Mouse (Mus musculus) midbrain, postnatal 0 days (tissue): Measurements from ENCODE around the gene Dip2b. TPM values are rescaled to one million over a fixed set of nuclear protein-coding genes. Genes with fewer than 3 reads are reported as not detected.

Experiments
- ATAC-seq: fragments of 200-750 bp; cut with Nextera tagmentation; 2 replicates; pipeline ENCODE4 v1.8.0; 2017; ENCODE audit warnings: moderate number of reproducible peaks, mild to moderate bottlenecking, moderate TSS enrichment, moderate library complexity; ENCODE audit not compliant: low FRiP score
- DNase-seq: peaks from one replicate; pipeline ENCODE4 v3.0.0-alpha.2; 2015; ENCODE audit warnings: low spot score
- H3K27ac ChIP-seq: fragments of 300-500 bp; sonication (generic); 2 replicates; pipeline ENCODE4 v1.5.1; 2014; ENCODE audit warnings: low read depth, mild to moderate bottlenecking, low read length, mixed read lengths
- H3K27me3 ChIP-seq: fragments of 300-500 bp; sonication (generic); 2 replicates; pipeline ENCODE4 v1.6.1; 2014; ENCODE audit warnings: low read length, control low read depth, mixed read lengths; ENCODE audit not compliant: insufficient read depth
- H3K36me3 ChIP-seq: fragments of 300-500 bp; sonication (generic); 2 replicates; pipeline ENCODE4 v1.6.1; 2014; ENCODE audit warnings: low read length, control low read depth, mixed read lengths; ENCODE audit not compliant: insufficient read depth
- H3K4me1 ChIP-seq: fragments of 300-500 bp; sonication (generic); 2 replicates; pipeline ENCODE4 v1.6.1; 2014; ENCODE audit warnings: mild to moderate bottlenecking, control low read depth, antibody characterized with exemption, low read length, mixed read lengths; ENCODE audit not compliant: insufficient read depth
- H3K4me2 ChIP-seq: fragments of 300-500 bp; sonication (generic); 2 replicates; pipeline ENCODE4 v1.6.1; 2014; ENCODE audit warnings: low read depth, mild to moderate bottlenecking, low read length, mixed read lengths; ENCODE audit not compliant: poor library complexity, severe bottlenecking
- H3K4me3 ChIP-seq: fragments of 300-500 bp; sonication (generic); 2 replicates; pipeline ENCODE4 v1.5.1; 2014; ENCODE audit warnings: low read depth, mild to moderate bottlenecking, low read length, moderate library complexity
- H3K9ac ChIP-seq: fragments of 300-500 bp; sonication (generic); replicated peaks from 2 replicates; pipeline ENCODE4 v1.6.1; 2014; ENCODE audit warnings: mild to moderate bottlenecking, low read length, moderate library complexity, mixed read lengths; ENCODE audit not compliant: poor library complexity, severe bottlenecking
- H3K9me3 ChIP-seq: fragments of 300-500 bp; sonication (generic); 2 replicates; pipeline ENCODE4 v1.6.1; 2016; ENCODE audit warnings: low read length, control low read depth
- CTCF ChIP-seq: IDR thresholded peaks from 2 replicates; pipeline ENCODE4 v1.5.1; 2016; ENCODE audit warnings: antibody characterized with exemption, mild to moderate bottlenecking
- WGBS: fragments of 180-500 bp; shearing (Covaris S2); extraction: QIAGEN DNeasy Blood & Tissue Kit; methylation state at CpG from one replicate; pipeline ENCODE4 v1.1.7; 2014; 5-methylcytosine and 5-hydroxymethylcytosine counted together
- polyA plus RNA-seq: library from polyadenylated mRNA; unstranded; fragments of >200 nt; fragmentation: Nextera tagmentation; extraction: Ambion mirVana; gene quantifications from 2 replicates; pipeline ENCODE4 v1.2.1, GENCODE M21; 2015
- total RNA-seq: library from RNA; depleted of rRNA; stranded (reverse); fragments of >200 nt; gene quantifications from 2 replicates; pipeline ENCODE4 v1.2.3, GENCODE M21; 2014

Dip2b gene
- total and polyA plus RNA-seq, 2 experiments from 2014 or later, result 10.5 to 44.8 TPM

DNA sequence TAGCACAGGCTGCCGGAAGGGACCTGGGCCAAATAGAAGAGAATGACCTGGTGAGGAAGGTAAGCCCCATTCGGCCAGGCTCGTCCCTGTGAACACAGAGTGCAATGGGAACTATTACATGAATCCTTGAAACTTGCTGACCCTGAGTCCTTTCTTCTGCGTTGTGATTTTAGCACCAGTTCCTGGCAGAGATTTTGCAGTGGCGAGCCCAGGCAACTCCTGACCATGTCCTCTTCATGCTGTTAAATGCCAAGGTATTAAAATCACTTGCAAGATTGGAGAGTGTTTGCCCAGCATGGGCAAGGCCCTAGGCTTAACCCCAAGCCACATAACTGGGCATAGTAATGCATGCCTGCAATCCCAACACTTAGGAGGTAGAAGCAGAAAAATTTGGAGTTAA lies 151.6 kb downstream of the Dip2b start:
- H3K36me3 ChIP-seq, result peaks cover 72% of the 10 kb centered on the region
- TF ChIP-seq CTCF, result no peak
- no peak overlapping the region for H3K4me3 ChIP-seq
- no peak overlapping the region for H3K9ac ChIP-seq
- no peaks in the 10 kb centered on the region for H3K4me1 ChIP-seq
- no peak for ATAC-seq
- WGBS, result 95% methylated on average over 5 of the region's 5 CpGs
- H3K4me2 ChIP-seq, result no peak overlapping the region
- H3K27ac ChIP-seq, result no peak overlapping the region
- no peaks in the 10 kb centered on the region for H3K27me3 ChIP-seq
- DNase-seq, result no peak
- H3K9me3 ChIP-seq, result no peaks in the 10 kb centered on the region

GRCm38 (mm10) chr15:100198983-100199745 lies 160.7 kb downstream of the Dip2b start:
- Histone ChIP-seq H3K4me2 (no peak overlapping the region), H3K27ac (no peak overlapping the region), H3K9me3 (no peaks in the 10 kb centered on the region), H3K36me3 (peaks cover 62% of the 10 kb centered on the region), H3K4me1 (no peaks in the 10 kb centered on the region), H3K9ac (no peak overlapping the region), H3K4me3 (no peak overlapping the region), H3K27me3 (no peaks in the 10 kb centered on the region)
- DNase-seq, result no peak
- WGBS, result 87% methylated on average over 11 of the region's 11 CpGs
- TF ChIP-seq CTCF, result no peak
- no peak for ATAC-seq

GRCm38 (mm10) chr15:100199790-100200189 lies 161.3 kb downstream of the Dip2b start:
- H3K36me3 ChIP-seq, result peaks cover 63% of the 10 kb centered on the region
- H3K27me3 ChIP-seq, result no peaks in the 10 kb centered on the region
- no peaks in the 10 kb centered on the region for H3K4me1 ChIP-seq
- H3K9ac ChIP-seq, result no peak overlapping the region
- WGBS, result 70% methylated on average over 3 of the region's 3 CpGs
- no peak for ATAC-seq
- H3K4me2 ChIP-seq, result no peak overlapping the region
- DNase-seq, result peak; percentile 50
- no peak overlapping the region for H3K4me3 ChIP-seq
- H3K9me3 ChIP-seq, result no peaks in the 10 kb centered on the region
- TF ChIP-seq CTCF, result no peak
- H3K27ac ChIP-seq, result no peak overlapping the region

GRCm38 (mm10) chr15:100201806-100202205 lies 163.3 kb downstream of the Dip2b start:
- no peak overlapping the region for H3K4me2 ChIP-seq
- DNase-seq, result no peak
- H3K27me3 ChIP-seq, result no peaks in the 10 kb centered on the region
- H3K9me3 ChIP-seq, result no peaks in the 10 kb centered on the region
- peaks cover 65% of the 10 kb centered on the region for H3K36me3 ChIP-seq
- no peak overlapping the region for H3K9ac ChIP-seq
- WGBS, result 88% methylated on average over 3 of the region's 3 CpGs
- H3K27ac ChIP-seq, result no peak overlapping the region
- H3K4me1 ChIP-seq, result no peaks in the 10 kb centered on the region
- TF ChIP-seq CTCF, result no peak
- ATAC-seq, result no peak
- no peak overlapping the region for H3K4me3 ChIP-seq

- TF ChIP-seq CTCF, result no peak
- no peaks in the 10 kb centered on the region for H3K4me1 ChIP-seq
- DNase-seq (no peak), ATAC-seq (no peak)
- 90% methylated on average over 4 of the region's 4 CpGs for WGBS
- no peak overlapping the region for H3K9ac ChIP-seq
- no peak overlapping the region for H3K27ac ChIP-seq
- H3K9me3 ChIP-seq, result no peaks in the 10 kb centered on the region
- H3K27me3 ChIP-seq, result no peaks in the 10 kb centered on the region
- peaks cover 65% of the 10 kb centered on the region for H3K36me3 ChIP-seq
- no peak overlapping the region for H3K4me3 ChIP-seq
- H3K4me2 ChIP-seq, result no peak overlapping the region
These were observed 164.1 kb downstream of the Dip2b start for GRCm38 (mm10) chr15:100202431-100203015.

GRCm38 (mm10) chr15:100204574-100204973 lies 166.1 kb downstream of the Dip2b start:
- Histone ChIP-seq H3K9me3 (no peaks in the 10 kb centered on the region), H3K27ac (no peak overlapping the region), H3K4me2 (no peak overlapping the region), H3K4me1 (no peaks in the 10 kb centered on the region), H3K4me3 (no peak overlapping the region), H3K27me3 (no peaks in the 10 kb centered on the region), H3K36me3 (peaks cover 70% of the 10 kb centered on the region), H3K9ac (no peak overlapping the region)
- no peak for TF ChIP-seq CTCF
- WGBS, result 91% methylated on average over 1 of the region's 1 CpGs
- DNase-seq, result no peak
- ATAC-seq, result no peak
